Mouse (Mus musculus) right cerebral cortex, postnatal 25 days (tissue): ENCODE results near the gene Gm28047.
"Not testable (repeated sequence)": the region's sequence is repeated elsewhere in the genome, so short reads cannot be mapped to it uniquely, and the experiment has no call there.

Source experiments
- DNase-seq: peaks from one replicate; pipeline ENCODE4 v3.0.0; 2022

Gm28047 gene

DNA sequence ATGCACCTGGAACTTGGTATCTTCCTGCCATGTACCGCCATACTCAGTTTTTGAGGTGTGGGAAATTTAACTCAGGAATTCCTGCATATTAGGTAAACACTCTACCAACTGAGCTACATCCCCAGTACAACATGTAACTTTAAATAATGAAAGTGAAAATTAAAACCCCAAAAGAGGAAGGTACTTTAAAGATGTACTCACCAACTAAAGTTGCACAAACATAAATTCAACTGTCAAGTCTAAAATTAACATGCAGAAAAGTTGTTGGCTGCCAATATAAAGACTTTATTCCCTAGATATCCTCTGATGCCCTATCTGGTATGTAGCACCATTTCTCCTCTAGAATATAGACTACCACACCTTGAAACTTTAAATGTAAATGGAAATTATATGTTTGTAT lies 7.2 kb downstream of the Gm28047 start:
- no peak for DNase-seq

DNA sequence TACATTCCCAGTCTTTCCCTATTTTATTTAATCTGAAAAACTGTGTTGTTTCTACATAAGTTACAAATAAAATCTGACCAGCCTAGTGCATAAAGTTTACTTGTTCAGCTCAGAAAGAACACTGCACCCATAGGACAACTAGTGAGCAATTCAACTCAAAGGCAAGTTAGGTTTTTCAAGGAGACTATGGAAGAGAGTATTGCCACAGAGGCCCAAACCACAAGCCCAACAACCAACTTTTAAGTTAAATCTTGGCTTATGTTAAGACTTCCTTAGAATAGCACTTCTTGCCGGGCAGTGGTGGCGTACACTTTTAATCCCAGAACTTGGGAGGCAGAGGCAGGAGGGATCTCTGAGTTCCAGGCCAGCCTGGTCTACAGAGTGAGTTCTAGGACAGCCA lies 8.7 kb downstream of the Gm28047 start:
- no peak for DNase-seq

DNA sequence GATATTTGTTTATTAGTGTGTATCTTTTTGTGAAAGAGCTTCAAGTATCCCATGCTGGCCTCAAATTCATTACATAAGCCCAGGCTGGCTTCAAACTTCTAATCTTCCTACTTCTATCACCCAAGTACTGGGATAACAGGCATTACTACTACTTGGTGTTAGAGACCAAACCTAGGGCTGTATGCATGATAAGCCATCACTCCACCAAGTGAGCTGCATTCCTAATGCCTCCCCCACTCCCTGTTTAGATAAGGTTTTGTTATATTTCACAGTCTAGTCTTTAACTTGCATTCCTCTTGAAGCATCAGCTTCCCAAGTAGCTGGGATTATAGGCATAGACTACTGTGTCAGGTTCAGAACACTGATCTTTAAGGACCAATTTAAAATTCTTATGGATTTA lies 10.6 kb downstream of the Gm28047 start:
- DNase-seq, result no peak

DNA sequence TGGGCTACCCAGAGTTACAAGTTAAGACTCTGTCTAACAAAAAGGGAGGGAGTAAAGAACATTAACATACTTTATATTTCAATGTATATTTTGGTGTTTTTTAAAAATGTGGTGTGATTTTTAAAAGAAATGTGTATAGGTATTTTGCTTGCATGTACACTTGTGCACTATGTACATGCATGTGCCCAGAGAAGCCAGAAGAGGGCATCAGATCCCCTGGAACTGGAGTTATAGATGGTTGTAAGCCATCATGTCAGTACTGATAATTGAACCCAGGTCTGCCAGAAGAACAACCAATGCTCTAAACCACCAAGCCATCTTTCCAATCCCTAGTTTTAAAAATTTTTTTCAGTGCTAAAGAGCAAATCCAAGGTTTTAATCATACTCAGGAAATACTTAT lies 11.9 kb downstream of the Gm28047 start:
- DNase-seq, result no peak

DNA sequence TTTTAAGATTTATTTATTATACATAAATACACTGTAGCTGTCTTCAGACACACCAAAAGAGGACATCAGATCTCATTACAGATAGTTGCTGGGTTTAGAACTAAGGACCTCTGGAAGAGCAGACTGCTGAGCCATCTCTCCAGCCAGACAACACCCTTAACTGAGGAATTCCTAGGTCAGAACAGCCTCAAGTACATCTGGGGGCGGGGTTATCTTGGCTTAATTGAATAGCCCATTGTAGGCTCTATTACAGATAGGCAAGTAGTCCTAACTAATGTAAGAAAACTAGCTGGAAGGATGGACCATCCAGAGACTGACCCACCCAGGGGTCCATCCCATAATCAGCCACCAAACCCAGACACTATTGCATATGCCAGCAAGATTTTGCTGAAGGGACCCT lies 16.3 kb downstream of the Gm28047 start:
- DNase-seq, result not testable (repeated sequence)

DNA sequence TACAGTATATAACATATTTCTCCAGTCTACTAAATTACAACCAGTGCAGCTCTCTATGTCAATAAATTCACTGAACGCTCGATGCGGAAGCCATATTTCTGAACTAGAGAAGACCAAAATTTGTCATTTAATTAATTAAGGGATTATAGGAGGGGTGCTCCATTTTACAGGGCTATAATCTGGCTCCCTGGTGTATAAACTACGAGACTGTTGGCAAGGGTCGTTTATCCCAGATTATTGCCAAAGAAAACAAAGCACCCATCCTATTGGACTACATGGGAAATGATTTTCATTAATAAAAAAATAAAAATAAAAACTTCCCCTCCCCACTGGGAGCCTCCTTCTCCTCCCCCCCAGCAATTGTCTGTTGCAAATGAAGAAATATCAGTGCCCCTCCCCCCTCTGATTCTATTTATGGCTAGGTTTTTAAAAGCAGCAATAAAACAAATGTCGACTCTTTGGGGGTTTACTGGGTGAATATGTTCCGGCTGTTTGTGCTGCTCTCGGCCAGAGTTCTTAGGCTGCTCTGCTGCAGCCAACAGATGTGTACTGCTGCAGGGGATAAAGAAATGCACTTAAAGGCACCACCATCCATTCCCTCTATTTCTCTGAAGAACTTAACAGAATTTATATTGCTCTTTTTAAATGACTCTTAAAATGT lies 30.7 kb downstream of the Gm28047 start:
- no peak for DNase-seq

DNA sequence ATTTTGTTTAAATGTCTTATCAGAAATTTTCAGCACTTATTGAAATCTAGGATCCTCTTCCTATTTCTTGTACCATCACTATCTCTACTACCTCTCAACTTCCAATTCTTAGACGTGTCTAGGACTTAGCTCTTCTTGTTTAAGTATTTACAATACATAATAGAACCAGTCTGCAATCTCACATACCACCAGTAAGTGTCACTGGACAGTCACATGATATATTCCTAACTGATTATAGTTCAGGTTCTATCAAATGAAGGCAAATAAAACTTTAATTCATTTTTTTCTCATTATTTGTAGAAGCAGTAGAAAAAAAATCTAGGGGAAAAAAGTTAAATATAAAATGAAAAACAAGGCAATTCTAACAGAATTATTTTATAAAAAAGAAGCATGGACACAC lies 32.2 kb downstream of the Gm28047 start:
- no peak for DNase-seq

DNA sequence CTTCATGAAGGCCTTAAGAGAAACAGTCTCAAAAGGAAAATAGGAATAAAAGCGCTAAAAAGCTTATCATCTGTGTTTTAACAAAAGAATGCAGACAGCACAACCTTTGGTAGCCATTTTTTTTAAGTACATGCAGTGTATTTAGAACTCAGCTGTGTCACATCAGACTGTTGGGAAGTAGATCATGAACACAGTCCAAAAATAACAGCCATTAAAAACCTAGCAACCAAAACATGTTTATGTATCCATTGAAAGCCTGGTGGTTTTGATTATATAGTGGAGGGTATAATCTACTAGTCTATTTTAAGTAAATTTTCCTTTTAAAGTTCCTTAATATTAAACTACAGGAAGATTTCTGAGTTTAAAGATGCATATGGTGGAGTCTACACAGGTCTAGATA lies 34.3 kb downstream of the Gm28047 start:
- no peak for DNase-seq

DNA sequence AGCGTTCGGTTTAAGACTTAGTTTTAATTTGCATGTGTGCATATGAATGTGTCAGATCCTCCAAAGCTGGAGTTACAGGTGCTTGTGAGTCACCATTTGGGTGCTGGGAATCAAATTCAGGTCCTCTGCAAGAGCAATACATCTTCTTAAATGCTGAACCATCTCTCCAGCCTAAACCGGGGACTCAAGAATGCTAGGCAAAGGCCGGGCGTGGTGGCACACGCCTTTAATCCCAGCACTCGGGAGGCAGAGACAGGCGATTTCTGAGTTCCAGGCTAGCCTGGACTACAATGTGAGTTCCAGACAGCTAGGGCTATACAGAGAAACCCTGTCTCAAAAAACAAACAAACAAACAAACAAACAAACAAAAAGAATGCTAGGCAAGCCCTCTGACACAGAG lies 35.0 kb downstream of the Gm28047 start:
- no peak for DNase-seq

DNA sequence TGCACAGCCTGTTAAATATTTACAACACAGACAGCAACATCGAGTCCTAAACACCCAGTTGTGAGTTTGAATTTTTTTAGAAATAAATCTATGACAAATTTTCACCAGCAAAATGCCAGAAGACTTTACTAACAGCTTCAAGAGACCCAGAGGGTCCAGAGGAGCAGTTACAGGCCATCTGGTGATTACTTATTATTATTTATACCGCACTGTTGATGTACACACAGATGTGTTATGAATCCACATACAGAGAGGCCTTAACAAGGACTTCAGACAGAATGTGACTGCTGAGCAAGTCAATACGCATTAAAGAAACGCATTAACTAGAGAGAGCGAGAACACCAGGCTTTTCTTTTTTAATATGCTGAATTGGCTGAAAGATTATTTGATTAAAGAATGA lies 39.4 kb downstream of the Gm28047 start:
- DNase-seq, result no peak

DNA sequence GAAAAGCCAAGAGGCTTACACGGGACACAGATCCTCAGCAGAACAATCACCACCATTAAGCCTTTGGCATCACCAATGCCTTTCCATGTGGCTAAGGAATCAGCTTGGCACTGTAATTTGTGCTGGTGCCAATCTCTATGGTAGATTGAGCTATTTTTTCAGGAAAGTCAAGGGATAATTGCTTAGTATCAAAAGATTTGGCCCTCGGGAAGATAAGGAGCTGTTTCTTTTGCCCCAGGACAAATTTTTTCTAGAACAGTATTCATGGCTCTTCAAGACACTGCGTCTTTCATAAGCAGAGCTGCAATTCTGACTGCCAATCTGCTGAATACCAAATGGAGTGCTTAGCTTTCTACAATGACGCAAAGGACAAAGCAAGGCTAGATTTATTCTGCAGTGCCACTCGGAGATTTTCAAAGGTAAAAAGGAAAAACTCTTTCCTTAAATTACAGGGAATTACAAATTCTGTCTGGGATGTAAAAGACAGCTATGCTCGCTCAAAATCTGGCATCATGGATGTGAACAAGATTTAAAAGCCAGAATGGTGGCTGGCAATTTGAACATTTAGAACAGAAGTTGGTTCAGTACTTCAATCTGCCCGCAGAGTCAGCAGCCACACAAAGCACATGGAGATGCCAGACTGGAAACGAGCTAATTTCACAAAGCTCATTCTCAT lies 41.0 kb downstream of the Gm28047 start:
- peak; percentile 25 for DNase-seq

DNA sequence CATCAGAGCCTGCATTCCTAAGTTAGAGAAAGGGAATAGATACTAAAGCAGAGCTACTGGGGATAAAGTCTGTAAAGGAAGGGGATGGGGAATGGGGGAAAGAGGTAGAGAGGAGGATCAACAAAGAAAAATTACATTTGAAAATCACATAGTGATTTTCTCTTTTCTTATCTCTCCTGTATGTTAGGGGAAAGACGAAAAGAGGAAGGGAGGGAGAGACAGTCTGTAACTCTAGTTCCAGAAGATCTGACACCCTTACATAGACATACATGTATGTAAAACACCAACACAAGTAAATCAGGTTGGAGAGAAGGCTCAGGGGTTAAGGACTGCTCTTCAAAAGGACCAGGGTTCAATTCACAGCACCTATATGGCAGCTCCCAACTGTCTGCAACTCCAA lies 43.7 kb downstream of the Gm28047 start:
- DNase-seq, result no peak

DNA sequence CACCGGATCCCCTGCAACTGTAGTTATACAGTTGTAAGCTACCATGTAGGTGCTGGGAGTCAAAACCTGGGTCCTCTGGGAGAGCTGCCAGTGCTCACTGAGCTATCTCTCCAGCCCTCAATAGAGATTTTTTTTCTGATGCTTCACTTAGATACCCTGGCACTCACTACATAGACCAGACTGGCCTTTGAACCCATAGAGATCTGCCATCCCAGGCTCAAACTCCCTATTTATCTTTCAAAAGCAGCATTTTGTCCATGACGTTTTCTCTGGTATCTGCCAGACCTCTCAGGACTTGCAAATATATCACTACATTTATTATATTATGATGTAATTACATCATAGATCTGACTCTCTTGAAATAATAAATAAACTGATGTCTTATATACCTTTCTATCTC lies 46.5 kb downstream of the Gm28047 start:
- no peak for DNase-seq

DNA sequence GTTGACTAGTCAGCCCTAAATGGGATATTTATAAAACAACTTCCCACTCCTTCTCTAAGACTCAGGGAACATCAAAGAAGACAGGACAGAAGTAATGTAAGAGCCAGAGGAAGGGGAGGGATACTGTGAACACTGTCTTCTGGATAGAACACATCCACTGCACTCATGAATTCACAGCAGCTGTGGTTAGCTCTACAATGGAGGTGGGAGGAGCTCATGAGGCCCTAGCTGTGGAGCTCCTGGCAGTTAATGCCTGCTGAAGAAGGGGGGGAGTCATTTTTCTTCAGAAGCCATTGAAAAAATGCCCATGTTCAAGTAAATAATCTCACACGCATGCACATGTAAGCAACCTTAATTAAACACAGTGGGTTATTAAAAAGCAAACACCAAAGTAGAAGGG lies 47.9 kb downstream of the Gm28047 start:
- DNase-seq, result no peak

DNA sequence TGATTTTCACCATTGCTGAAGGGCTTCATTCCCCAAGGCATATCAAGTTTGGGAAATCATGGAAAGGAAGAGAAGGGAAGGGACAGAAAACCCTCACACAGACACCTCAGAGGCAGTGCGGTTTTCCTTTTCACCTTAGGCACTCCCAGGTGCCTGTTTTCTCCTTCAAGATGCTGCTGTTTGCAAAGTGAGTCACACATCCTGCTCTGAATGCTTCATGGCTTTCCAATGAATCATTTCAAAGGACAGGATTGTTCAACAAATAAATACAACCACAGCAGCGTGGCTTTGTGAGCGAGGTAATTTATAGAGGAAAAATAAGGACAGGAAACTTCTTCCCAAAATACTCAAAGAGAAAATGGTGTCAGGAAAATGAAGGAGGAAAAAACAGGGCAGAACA lies 52.8 kb downstream of the Gm28047 start:
- no peak for DNase-seq

DNA sequence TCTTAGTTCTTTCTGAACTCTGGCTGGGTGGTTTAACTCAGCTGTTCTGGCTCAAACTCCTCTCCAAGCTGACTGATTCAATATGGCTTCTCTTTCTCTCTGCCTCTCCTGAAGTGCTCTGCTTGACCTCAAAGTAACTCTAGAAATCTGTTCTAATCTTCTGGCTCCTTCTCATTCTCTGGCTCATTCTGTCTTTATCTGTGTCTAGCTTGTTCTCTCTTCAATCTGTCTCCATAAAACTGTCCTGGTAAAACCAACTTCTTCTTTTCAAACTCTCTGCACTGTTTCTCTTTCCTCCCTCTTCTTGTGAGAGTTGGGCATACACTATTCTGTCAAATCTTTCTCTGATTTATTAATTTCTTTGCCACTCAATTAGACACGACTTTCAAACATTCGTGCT lies 57.0 kb downstream of the Gm28047 start:
- DNase-seq, result no peak

DNA sequence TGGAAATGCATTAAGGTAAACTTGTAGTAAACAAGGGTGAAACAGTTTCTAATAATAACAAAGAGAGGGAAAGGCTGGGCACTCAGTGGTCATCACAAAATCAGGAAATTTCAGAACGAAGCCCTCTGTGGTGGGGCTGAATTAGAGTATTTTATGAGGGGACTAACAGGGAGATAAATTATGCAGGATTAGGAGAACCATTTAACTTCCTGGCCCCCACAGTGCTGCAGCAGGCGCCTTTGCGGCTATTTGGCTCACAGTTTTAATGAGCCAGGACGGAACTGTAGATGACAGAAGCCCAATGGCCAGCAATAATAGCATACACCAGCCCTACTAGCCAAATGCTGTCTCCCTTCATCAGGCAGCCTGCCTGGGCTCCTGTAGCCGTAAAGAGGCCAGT lies 61.2 kb downstream of the Gm28047 start:
- no peak for DNase-seq

DNA sequence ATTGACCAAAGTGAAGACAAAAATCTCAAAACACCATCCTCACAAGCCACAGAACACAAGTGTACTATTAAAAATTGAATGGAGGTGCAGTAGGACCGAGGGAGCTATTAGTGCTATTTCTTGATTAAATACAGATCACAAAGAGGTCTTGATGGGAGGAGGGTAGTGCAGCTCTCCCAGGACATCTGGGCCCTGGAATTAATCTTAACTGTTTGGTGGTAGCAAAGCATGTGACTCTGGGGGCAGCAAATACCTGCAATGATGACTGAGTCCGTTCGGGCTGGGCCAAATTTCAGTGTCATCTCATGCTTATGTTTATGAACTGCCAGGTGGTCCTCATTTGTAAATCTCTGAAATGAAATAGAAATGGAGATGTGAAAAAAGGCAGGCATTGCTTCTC lies 61.8 kb downstream of the Gm28047 start:
- no peak for DNase-seq

DNA sequence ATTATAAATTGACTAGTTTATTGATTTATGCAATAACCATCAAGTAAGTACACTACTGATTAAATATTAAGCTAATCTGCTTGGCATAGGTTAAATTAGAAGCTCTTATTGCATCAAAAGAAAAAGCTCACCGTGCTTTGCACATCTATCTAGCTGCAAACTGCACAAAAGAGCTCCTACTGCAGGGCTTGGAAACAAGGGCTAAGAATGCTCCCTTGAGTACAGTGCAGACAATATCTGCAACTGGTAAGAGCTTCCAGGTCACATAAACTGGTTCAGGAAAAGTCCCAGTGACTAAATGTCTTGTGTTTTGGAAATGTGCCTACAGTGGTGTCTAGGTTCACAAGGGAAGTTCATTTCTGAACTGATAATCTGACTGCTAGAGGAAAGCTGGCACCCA lies 62.4 kb downstream of the Gm28047 start:
- DNase-seq, result no peak

DNA sequence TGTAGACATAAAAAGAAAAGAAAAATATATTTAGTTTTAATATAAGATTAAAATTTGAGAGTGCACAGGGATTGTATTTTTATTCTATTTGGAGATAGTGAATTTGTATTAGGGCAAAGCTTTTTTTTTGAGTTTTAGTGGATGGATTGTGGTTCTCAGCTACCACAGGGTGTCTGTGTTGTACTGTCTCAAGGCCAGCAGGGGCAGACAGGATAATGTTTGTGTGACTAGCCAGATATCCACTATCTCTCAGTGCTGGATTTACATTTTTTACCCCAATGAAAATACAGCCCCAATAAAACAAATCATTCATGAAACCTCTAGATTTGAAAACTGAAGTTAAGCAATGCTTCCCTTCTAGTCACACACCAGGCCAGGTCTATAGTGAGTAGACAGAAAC lies 67.3 kb downstream of the Gm28047 start:
- no peak for DNase-seq

DNA sequence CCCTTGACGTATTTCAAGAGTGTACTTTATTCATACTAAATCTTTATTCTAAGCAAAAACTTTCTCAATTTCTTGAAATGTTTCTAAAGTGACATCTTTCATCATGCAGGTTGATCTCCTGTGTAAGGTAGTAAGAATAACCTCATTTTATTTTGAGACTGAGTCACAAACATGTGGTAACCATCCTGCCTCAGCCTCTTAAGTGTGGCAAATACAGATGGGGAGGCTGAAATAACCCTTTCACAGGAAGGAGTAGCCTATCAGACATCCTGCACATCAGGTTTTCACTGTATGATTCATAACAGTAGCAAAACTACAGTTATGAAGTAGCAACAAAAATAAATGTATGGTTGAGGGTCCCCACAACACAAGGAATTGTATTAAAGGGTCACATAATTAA lies 69.3 kb downstream of the Gm28047 start:
- DNase-seq, result no peak

DNA sequence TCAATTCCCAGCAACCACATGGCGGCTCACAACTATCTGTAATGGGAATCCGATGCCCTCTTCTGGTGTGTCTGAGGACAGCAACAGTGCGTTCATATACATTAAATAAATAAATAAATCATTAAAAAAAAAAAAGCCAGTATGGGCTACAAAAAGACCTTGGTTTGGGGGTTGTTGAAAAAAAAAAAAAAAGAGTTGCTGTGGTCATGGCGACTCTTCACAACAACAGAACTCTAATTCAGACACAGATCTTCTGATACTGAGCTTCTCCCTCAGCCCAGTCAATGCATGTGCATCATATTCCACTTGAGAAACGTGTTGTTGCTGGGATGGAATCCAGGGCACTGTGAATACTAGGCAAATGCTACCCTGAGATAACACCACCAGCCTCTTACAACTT lies 72.3 kb downstream of the Gm28047 start:
- no peak for DNase-seq

DNA sequence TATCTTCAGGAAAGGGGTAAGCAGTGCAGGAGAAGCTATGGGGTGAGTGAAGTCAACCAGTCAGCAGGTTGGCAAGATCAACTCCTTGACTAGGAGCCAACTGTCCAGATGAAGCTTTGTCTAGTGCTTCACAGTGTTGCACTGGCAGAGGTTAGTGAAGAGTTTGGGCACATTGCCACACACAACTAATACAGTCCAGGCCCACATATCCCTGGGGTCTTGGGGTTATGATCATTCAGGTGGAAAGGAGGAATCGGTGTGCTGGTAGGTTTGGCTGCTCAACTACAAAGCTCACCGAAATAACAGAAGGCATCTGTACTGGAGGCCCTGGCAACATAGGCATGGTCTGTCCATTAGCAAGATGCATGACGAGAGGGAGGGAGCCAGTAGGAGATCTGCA lies 77.4 kb downstream of the Gm28047 start:
- no peak for DNase-seq

DNA sequence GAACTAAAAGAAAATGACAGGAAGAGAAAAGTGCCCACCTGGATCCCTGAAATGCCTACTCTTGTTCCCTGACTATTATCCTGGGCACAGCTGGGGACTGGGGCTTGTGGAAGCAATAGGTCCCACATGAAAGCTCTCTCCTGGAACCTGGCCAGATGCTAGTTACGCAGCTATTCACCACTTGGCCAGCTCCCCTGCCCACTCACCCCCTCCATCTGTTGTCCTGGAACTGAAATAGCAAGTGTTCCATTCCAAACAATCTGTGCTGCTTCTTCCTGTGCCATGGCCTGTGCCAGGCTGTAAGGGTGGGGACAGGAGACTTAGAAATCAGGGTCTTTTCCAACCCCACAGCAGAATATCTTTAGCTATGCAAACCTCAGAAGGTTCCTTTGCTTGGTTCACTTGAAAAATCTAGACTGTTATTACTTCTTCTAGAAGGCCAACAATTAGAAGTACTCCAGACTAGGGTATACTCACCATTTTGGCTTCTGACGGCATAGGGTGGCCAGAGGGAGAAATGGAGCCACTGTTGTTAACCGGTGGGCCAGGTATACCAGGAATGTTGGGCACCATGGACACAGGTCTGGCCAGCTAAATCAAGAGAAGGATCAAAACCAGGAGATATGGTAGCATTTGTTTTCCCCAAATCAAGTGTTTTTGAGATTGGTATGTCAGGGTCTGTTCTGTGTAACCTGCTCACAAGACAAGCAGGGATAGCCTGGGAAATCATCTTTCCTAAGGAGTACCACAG lies 78.0 kb downstream of the Gm28047 start:
- peak; percentile 80 for DNase-seq
